Mouse (Mus musculus) forebrain, embryonic 11.5 days (tissue): ENCODE measurements at regions not wholly inside any gene's neighbourhood (a gene's known extent, or its start where the extent isn't known, plus 50 kb on each side); places are given as distances from the start of the nearest gene placed in this dataset.

Experiments
- ATAC-seq: fragments of 200-750 bp; cut with Nextera tagmentation; replicated peaks from 2 replicates; pipeline ENCODE4 v1.8.0; 2017; ENCODE audit warnings: moderate TSS enrichment; ENCODE audit not compliant: low FRiP score
- DNase-seq: peaks from one replicate; pipeline ENCODE4 v3.0.0-alpha.2; 2017; ENCODE audit warnings: low spot score
- H3K27ac ChIP-seq: fragments of 300-500 bp; sonication (generic); 2 replicates; pipeline ENCODE4 v1.5.1; 2014; ENCODE audit warnings: low read depth, low read length
- H3K27me3 ChIP-seq: fragments of 300-500 bp; sonication (generic); 2 replicates; pipeline ENCODE4 v1.6.1; 2014; ENCODE audit warnings: mild to moderate bottlenecking, low read length, mixed read lengths; ENCODE audit not compliant: control insufficient read depth, insufficient read depth
- H3K36me3 ChIP-seq: fragments of 300-500 bp; sonication (generic); 2 replicates; pipeline ENCODE4 v1.6.1; 2014; ENCODE audit warnings: mild to moderate bottlenecking, low read length, moderate library complexity, mixed read lengths; ENCODE audit not compliant: control insufficient read depth, insufficient read depth
- H3K4me1 ChIP-seq: fragments of 300-500 bp; sonication (generic); replicated peaks from 2 replicates; pipeline ENCODE4 v1.6.1; 2014; ENCODE audit warnings: low read length, mixed read lengths; ENCODE audit not compliant: control insufficient read depth, insufficient read depth
- H3K4me2 ChIP-seq: fragments of 300-500 bp; sonication (generic); 2 replicates; pipeline ENCODE4 v1.6.1; 2014; ENCODE audit warnings: low read depth, mild to moderate bottlenecking, low read length, moderate library complexity, mixed read lengths; ENCODE audit not compliant: severe bottlenecking
- H3K4me3 ChIP-seq: fragments of 300-500 bp; sonication (generic); 2 replicates; pipeline ENCODE4 v1.5.1; 2014; ENCODE audit warnings: low read depth, low read length
- H3K9ac ChIP-seq: fragments of 300-500 bp; sonication (generic); 2 replicates; pipeline ENCODE4 v1.6.1; 2014; ENCODE audit warnings: low read length
- H3K9me3 ChIP-seq: fragments of 300-500 bp; sonication (generic); 2 replicates; pipeline ENCODE4 v1.6.1; 2016; ENCODE audit warnings: low read length, mixed read lengths; ENCODE audit not compliant: control insufficient read depth
- WGBS: fragments of 180-500 bp; shearing (Covaris S2); extraction: QIAGEN DNeasy Blood & Tissue Kit; methylation state at CpG from one replicate; pipeline ENCODE4 v1.1.7; 2014; 5-methylcytosine and 5-hydroxymethylcytosine counted together

GRCm38 (mm10) chr4:31555077-31555476 is 408.8 kb upstream of the Map3k7 start:
- Histone ChIP-seq H3K27me3 (no peaks in the 10 kb centered on the region), H3K27ac (no peak overlapping the region), H3K4me3 (no peak overlapping the region), H3K9ac (no peak overlapping the region), H3K9me3 (no peaks in the 10 kb centered on the region), H3K36me3 (no peaks in the 10 kb centered on the region), H3K4me1 (no peaks in the 10 kb centered on the region), H3K4me2 (no peak overlapping the region)
- WGBS, result 90% methylated on average over 1 of the region's 1 CpGs
- no peak for DNase-seq
- no peak for ATAC-seq

- H3K9me3 ChIP-seq, result no peaks in the 10 kb centered on the region
- WGBS, result 90% methylated on average over 7 of the region's 7 CpGs
- no peaks in the 10 kb centered on the region for H3K36me3 ChIP-seq
- H3K4me3 ChIP-seq, result no peak overlapping the region
- no peak overlapping the region for H3K4me2 ChIP-seq
- no peaks in the 10 kb centered on the region for H3K27me3 ChIP-seq
- H3K27ac ChIP-seq, result no peak overlapping the region
- H3K4me1 ChIP-seq, result no peaks in the 10 kb centered on the region
- no peak overlapping the region for H3K9ac ChIP-seq
- DNase-seq, result no peak
- no peak for ATAC-seq
These were observed 406.6 kb upstream of the Map3k7 start for GRCm38 (mm10) chr4:31557261-31557660.

- ATAC-seq (no peak), DNase-seq (no peak)
- no peaks in the 10 kb centered on the region for H3K36me3 ChIP-seq
- H3K4me1 ChIP-seq, result no peaks in the 10 kb centered on the region
- no peak overlapping the region for H3K4me2 ChIP-seq
- H3K27ac ChIP-seq, result no peak overlapping the region
- H3K9ac ChIP-seq, result no peak overlapping the region
- H3K4me3 ChIP-seq, result no peak overlapping the region
- H3K27me3 ChIP-seq, result peaks cover 2% of the 10 kb centered on the region
- 52% methylated on average over 4 of the region's 4 CpGs for WGBS
- no peaks in the 10 kb centered on the region for H3K9me3 ChIP-seq
These were observed 403.6 kb upstream of the Map3k7 start for GRCm38 (mm10) chr4:31560305-31560704.

- H3K4me2 ChIP-seq, result no peak overlapping the region
- H3K27me3 ChIP-seq, result peaks cover 4% of the 10 kb centered on the region
- no peak for DNase-seq
- H3K4me1 ChIP-seq, result no peaks in the 10 kb centered on the region
- H3K36me3 ChIP-seq, result no peaks in the 10 kb centered on the region
- no peak overlapping the region for H3K9ac ChIP-seq
- 0 out of 2 replicates have a peak, but pooled peaks have one; percentile 45 for ATAC-seq
- H3K9me3 ChIP-seq, result no peaks in the 10 kb centered on the region
- no peak overlapping the region for H3K27ac ChIP-seq
- 94% methylated on average over 10 of the region's 10 CpGs for WGBS
- no peak overlapping the region for H3K4me3 ChIP-seq
These were observed 402.7 kb upstream of the Map3k7 start for GRCm38 (mm10) chr4:31561183-31561582.

GRCm38 (mm10) chr4:31561823-31562222 is 402.1 kb upstream of the Map3k7 start:
- H3K4me2 ChIP-seq, result no peak overlapping the region
- H3K4me1 ChIP-seq, result no peaks in the 10 kb centered on the region
- no peaks in the 10 kb centered on the region for H3K36me3 ChIP-seq
- H3K27me3 ChIP-seq, result peaks cover 4% of the 10 kb centered on the region
- H3K9ac ChIP-seq, result no peak overlapping the region
- H3K27ac ChIP-seq, result no peak overlapping the region
- ATAC-seq (no peak), DNase-seq (no peak)
- no peak overlapping the region for H3K4me3 ChIP-seq
- no peaks in the 10 kb centered on the region for H3K9me3 ChIP-seq
- WGBS, result 41% methylated on average over 3 of the region's 3 CpGs

- no peak for ATAC-seq
These were observed 397.7 kb upstream of the Map3k7 start for GRCm38 (mm10) chr4:31566158-31566557.

GRCm38 (mm10) chr4:31566834-31567233 is 397.1 kb upstream of the Map3k7 start:
- peak; percentile 42; the same call in 1 of the 2 replicates for ATAC-seq
- peaks cover 4% of the 10 kb centered on the region for H3K27me3 ChIP-seq

More at GRCm38 (mm10) chr4:31566158-31566557, 397.7 kb upstream of the Map3k7 start:
- Histone ChIP-seq H3K36me3 (no peaks in the 10 kb centered on the region), H3K4me2 (no peak overlapping the region), H3K27ac (no peak overlapping the region), H3K4me3 (no peak overlapping the region), H3K27me3 (peaks cover 4% of the 10 kb centered on the region), H3K9me3 (no peaks in the 10 kb centered on the region), H3K4me1 (no peaks in the 10 kb centered on the region), H3K9ac (no peak overlapping the region)
- 47% methylated on average over 5 of the region's 5 CpGs for WGBS
- no peak for DNase-seq

GRCm38 (mm10) chr4:31569687-31570086 is 394.2 kb upstream of the Map3k7 start:
- Histone ChIP-seq H3K4me1 (no peaks in the 10 kb centered on the region), H3K9me3 (no peaks in the 10 kb centered on the region), H3K4me3 (no peak overlapping the region), H3K27me3 (peaks cover 3% of the 10 kb centered on the region), H3K4me2 (no peak overlapping the region), H3K36me3 (no peaks in the 10 kb centered on the region), H3K9ac (no peak overlapping the region), H3K27ac (no peak overlapping the region)
- 91% methylated on average over 1 of the region's 1 CpGs for WGBS
- DNase-seq, result no peak
- no peak for ATAC-seq

More at GRCm38 (mm10) chr4:31566834-31567233, 397.1 kb upstream of the Map3k7 start:
- 29% methylated on average over 3 of the region's 3 CpGs for WGBS
- Histone ChIP-seq H3K9me3 (no peaks in the 10 kb centered on the region), H3K4me1 (no peaks in the 10 kb centered on the region), H3K36me3 (no peaks in the 10 kb centered on the region), H3K9ac (no peak overlapping the region), H3K4me2 (no peak overlapping the region), H3K4me3 (no peak overlapping the region), H3K27ac (no peak overlapping the region)
- no peak for DNase-seq

- Histone ChIP-seq H3K9ac (no peak overlapping the region), H3K4me2 (no peak overlapping the region), H3K4me3 (no peak overlapping the region), H3K27ac (no peak overlapping the region), H3K9me3 (no peaks in the 10 kb centered on the region), H3K4me1 (no peaks in the 10 kb centered on the region), H3K27me3 (no peaks in the 10 kb centered on the region; the same call in 1 of the 2 replicates), H3K36me3 (no peaks in the 10 kb centered on the region)
- 50% methylated on average over 4 of the region's 4 CpGs for WGBS
- DNase-seq (no peak), ATAC-seq (no peak)
These were observed 386.8 kb upstream of the Map3k7 start for GRCm38 (mm10) chr4:31576982-31577579.
